Mouse (Mus musculus) cerebellum, adult 2 months (tissue): ENCODE data around the gene Adgrd1.

Source experiments
- CTCF ChIP-seq: fragments of 200-500 bp; IDR thresholded peaks from 2 replicates; pipeline ENCODE4 v1.5.1; 2011; ENCODE audit warnings: low read depth, mild to moderate bottlenecking, control low read depth, low read length, moderate library complexity, borderline replicate concordance; ENCODE audit not compliant: insufficient read depth
- POLR2A ChIP-seq: fragments of 200-500 bp; IDR thresholded peaks from 2 replicates; pipeline ENCODE4 v1.6.1; 2011; ENCODE audit warnings: low read length, control low read depth, borderline replicate concordance; ENCODE audit not compliant: insufficient read depth

- no peak for TF ChIP-seq POLR2A
- TF ChIP-seq CTCF: no peak
Measured at GRCm38 (mm10) chr5:129165595-129165994, 69.0 kb downstream of the Adgrd1 start.
